Mouse (Mus musculus): ENCODE results near the gene Atp2c2. TPM values are rescaled to one million over a fixed set of nuclear protein-coding genes. Genes with fewer than 3 reads are reported as not detected.

Atp2c2 gene
- not detected in 2 replicates for total RNA-seq (2017)

DNA sequence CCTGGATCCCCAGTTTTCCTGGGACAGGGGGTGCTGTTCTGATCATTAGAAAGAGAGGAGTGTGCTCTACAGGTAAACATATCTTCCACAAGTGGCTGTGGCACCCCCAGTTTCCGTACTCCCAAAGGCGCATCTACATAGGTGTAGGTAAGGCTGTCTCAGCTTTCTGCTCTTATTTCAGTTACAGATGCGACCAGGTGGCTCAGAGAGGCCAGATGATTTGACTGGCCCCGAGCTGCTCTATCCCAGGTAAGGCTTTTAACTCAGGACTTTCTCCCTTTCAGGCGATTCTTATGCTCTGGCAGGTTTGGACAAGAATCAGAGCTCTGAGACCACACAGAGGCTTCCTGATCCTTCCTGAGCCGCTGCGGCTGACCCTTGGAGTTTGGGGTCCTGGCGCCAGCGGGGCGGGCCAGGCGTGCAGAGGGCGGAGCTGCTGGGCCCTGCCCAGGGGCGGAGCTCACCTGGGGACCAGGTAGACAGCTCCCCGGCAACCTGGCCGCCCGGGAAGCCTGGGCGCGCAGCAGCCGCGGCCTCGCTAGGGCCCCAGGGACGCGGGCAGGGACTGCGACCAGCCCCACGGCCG is at the start of gene Atp2c2:
Atp2c2 (plus strand) TSS at position 461 of the 586 bp plus-strand sequence.
- no peak for ATAC-seq (replicated peaks in 1 of 2; ENCODE audit: insufficient read depth in 1 of 2, low FRiP score in 2 of 2, low TSS enrichment in 1 of 2, low read depth in 1 of 2, poor library complexity in 2 of 2, severe bottlenecking in 2 of 2)

DNA sequence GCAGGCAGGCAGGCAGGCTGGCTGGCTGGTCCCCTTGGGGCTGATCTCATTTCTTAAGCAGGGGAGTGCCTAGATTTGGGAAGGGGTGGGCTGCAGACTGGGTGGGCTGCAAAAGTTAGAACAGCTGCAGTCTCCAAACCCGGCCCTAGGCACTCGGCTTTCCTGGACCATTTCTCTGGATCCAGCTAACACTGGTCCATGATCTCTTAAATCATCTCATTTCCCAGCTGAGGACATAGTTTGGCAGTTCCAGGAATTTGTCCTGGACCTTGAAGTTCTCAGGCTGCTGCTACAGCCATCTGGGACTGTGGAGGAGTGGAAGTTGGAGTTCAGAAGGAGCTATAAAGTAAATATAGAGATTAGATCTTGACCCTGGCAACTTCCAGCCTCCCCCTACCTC is 48.5 kb upstream of the Atp2c2 start:
- no peak for ATAC-seq (replicated peaks in 1 of 2; ENCODE audit: insufficient read depth in 1 of 2, low FRiP score in 2 of 2, low TSS enrichment in 1 of 2, low read depth in 1 of 2, poor library complexity in 2 of 2, severe bottlenecking in 2 of 2)

GRCm38 (mm10) chr8:119656709-119657464 is 42.9 kb upstream of the Atp2c2 start:
- ATAC-seq (replicated peaks in 1 of 2; ENCODE audit: insufficient read depth in 1 of 2, low FRiP score in 2 of 2, low TSS enrichment in 1 of 2, low read depth in 1 of 2, poor library complexity in 2 of 2, severe bottlenecking in 2 of 2), result peak in 1 of 2 experiments; percentile 46; a peak in 2 of 4 replicates

DNA sequence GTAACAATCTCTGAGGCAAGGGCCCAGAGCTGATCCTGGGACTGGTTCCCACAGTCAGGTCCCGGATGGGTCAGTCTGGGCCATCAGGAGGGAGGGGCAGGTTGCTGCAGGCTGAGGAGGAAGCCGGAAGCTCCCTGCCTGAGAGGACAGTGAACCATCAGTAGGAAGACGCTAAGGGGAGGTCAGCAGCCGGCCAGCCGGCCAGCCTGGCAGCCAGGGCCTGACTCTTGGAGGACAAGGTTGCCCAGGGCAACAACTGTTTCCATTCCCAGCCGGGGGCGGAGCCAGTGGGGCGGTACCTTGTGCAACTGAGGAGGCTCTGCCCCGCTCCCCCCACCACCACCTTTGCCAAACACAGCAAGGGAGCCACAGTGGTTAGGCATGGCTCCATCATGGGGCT is 38.7 kb upstream of the Atp2c2 start:
- no peak for ATAC-seq (replicated peaks in 1 of 2; ENCODE audit: insufficient read depth in 1 of 2, low FRiP score in 2 of 2, low TSS enrichment in 1 of 2, low read depth in 1 of 2, poor library complexity in 2 of 2, severe bottlenecking in 2 of 2)

GRCm38 (mm10) chr8:119661892-119662291 is 37.9 kb upstream of the Atp2c2 start:
- ATAC-seq (replicated peaks in 1 of 2; ENCODE audit: insufficient read depth in 1 of 2, low FRiP score in 2 of 2, low TSS enrichment in 1 of 2, low read depth in 1 of 2, poor library complexity in 2 of 2, severe bottlenecking in 2 of 2), result no peak

DNA sequence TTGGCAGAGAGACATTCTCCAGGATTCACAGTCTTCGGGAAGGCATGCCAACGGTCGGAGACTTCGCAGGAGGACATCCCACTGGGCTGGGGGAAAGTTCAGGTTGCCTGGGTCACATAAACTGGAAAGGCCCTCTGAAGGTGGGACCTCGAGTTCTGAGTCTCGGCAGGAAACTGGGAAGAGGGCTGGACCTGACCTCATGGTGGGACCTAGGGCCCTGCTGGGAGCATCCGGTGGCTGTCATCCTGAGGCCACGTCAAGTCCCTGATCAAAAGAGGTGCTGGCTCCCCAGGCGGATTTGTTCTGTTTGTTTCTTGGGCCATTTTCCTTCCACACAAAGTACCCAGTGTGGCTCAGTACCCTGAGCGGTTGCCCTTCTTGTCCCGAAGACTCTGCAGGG is 36.4 kb upstream of the Atp2c2 start:
- ATAC-seq (replicated peaks in 1 of 2; ENCODE audit: insufficient read depth in 1 of 2, low FRiP score in 2 of 2, low TSS enrichment in 1 of 2, low read depth in 1 of 2, poor library complexity in 2 of 2, severe bottlenecking in 2 of 2), result no peak

- no peak for ATAC-seq (replicated peaks in 1 of 2; ENCODE audit: insufficient read depth in 1 of 2, low FRiP score in 2 of 2, low TSS enrichment in 1 of 2, low read depth in 1 of 2, poor library complexity in 2 of 2, severe bottlenecking in 2 of 2)
Measured at GRCm38 (mm10) chr8:119665270-119665669, 34.5 kb upstream of the Atp2c2 start.

GRCm38 (mm10) chr8:119666219-119666951 is 33.4 kb upstream of the Atp2c2 start, which contains the start of gene Wfdc1:
Gene Wfdc1 (plus strand): TSS chr8:119666365.
- peak; percentile 27 to 55; a peak in 2 of 4 replicates for ATAC-seq (replicated peaks in 1 of 2; ENCODE audit: insufficient read depth in 1 of 2, low FRiP score in 2 of 2, low TSS enrichment in 1 of 2, low read depth in 1 of 2, poor library complexity in 2 of 2, severe bottlenecking in 2 of 2)

- ATAC-seq (replicated peaks in 1 of 2; ENCODE audit: insufficient read depth in 1 of 2, low FRiP score in 2 of 2, low TSS enrichment in 1 of 2, low read depth in 1 of 2, poor library complexity in 2 of 2, severe bottlenecking in 2 of 2), result no peak
Measured at GRCm38 (mm10) chr8:119668447-119668846, 31.4 kb upstream of the Atp2c2 start.

DNA sequence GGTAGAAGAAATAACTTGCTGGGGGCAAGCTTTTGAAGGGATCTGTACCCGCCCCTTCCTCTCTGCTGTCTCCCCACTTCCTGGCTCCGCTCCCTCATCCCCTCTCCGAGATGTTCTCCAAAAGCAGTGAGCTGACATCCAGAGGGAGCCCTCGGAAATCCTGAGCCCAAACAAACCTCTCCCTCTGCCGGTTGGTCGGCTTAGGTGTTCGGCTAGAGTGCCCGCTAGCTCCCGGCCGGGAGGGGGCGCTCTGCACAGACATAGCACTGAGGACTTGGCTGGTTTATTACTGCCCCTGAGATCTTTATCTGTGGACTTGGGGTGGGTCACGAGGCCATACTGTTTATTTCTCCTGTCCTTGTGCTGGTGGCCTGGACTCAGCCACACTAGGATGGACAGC is 30.5 kb upstream of the Atp2c2 start:
- ATAC-seq (replicated peaks in 1 of 2; ENCODE audit: insufficient read depth in 1 of 2, low FRiP score in 2 of 2, low TSS enrichment in 1 of 2, low read depth in 1 of 2, poor library complexity in 2 of 2, severe bottlenecking in 2 of 2), result 0 out of 4 replicates have a peak, but pooled peaks of 1 of the 2 experiments have one; percentile 20

DNA sequence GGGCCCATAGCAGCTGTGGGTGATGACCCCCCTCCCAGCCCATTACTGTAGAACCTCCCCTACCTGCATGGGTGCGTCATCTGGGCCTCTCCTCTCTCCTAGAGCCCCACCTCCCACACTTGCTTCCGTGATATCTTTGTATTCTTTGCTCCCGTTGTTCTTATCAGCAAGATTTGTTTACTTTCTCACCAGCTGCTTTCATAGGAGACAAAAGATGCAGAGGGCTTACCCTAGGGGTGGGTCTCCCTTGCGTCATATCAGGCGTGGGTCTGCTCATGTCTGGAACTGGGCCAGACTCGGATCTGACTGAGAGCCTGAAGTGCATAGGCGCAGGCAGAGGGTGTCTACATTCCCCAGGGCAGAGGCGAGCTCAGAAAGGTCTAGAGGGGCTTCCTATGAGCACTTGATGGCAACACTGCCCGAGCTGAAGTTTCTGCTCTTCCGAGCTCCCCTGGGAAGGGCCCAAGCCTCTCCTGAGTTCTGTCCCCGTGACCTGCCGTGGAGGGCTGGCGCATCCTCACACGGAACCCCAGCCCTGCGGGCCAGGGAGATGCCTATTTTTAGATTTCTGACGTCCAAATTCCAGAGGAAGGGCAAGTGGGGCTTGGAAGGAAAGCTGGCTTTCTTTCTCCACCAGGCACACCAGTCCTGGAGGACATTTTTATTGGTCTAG is 29.3 kb upstream of the Atp2c2 start:
- no peak for ATAC-seq (replicated peaks in 1 of 2; ENCODE audit: insufficient read depth in 1 of 2, low FRiP score in 2 of 2, low TSS enrichment in 1 of 2, low read depth in 1 of 2, poor library complexity in 2 of 2, severe bottlenecking in 2 of 2)

DNA sequence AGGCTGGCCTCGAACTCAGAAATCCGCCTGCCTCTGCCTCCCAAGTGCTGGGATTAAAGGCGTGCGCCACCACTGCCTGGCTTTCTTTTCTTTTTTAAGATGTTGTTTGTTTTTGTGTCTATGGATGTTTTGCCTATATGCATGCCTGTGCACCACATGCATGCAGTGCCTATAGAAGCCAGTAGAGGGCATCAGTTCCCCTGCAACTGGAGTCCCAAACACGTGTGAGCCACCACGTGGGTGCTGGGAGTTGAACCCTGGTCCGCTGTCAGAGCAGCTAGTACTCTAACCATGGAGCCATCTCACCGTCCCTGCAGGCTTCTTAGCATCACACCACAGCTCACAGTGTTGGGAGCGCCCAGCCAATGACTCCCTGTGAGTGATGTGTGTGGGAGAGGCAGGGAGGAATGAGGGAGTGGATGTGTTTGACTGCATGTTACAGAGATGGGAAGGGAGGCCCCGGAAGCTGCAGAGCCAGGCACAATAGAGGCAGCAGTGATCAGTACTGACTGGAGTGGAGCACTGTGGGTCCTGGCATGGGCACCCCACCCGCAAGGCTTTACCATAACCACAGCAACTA is 25.7 kb upstream of the Atp2c2 start:
- ATAC-seq (replicated peaks in 1 of 2; ENCODE audit: insufficient read depth in 1 of 2, low FRiP score in 2 of 2, low TSS enrichment in 1 of 2, low read depth in 1 of 2, poor library complexity in 2 of 2, severe bottlenecking in 2 of 2), result no peak

DNA sequence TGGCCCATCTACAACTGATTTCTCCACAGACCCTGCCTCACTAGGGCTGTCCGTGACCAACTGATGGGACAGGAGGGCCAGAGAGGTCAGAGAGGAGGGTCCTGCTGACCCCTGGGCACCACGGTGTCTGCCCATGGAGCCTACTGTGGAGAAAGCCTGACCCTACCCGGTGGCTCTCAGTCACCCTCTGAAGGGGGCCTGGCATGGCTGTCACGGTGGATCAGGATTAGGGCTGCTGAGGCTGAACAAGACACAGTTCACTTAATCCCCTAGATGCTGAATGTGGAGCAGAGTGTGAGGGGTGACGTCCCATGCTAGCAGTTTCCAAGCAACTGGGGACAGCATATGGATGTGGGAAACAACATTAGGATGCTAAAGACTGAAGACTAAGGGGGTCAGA is 24.4 kb upstream of the Atp2c2 start:
- ATAC-seq (replicated peaks in 1 of 2; ENCODE audit: insufficient read depth in 1 of 2, low FRiP score in 2 of 2, low TSS enrichment in 1 of 2, low read depth in 1 of 2, poor library complexity in 2 of 2, severe bottlenecking in 2 of 2), result no peak

DNA sequence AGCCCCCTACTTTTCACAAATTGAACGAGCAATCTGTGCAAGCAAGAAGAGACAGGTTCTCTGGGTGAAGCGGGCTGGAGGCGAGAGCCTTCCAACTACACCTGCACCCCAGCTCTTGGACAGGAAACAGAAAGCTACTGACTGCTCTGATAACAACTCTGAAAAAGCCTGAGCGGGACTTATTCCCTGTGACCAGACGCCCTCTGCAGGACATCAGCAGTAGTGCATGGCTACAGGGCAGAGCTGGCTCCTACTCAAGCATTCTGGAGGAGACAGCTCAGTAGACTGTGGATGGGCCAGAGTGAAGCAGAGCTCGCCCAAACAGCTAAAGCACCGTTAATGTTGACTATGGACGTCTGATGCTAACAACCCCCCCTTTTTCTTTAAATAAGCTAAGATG is 23.4 kb upstream of the Atp2c2 start:
- ATAC-seq (replicated peaks in 1 of 2; ENCODE audit: insufficient read depth in 1 of 2, low FRiP score in 2 of 2, low TSS enrichment in 1 of 2, low read depth in 1 of 2, poor library complexity in 2 of 2, severe bottlenecking in 2 of 2), result peak; percentile 78 to 88

GRCm38 (mm10) chr8:119678138-119678843 is 21.5 kb upstream of the Atp2c2 start:
- no peak for ATAC-seq (replicated peaks in 1 of 2; ENCODE audit: insufficient read depth in 1 of 2, low FRiP score in 2 of 2, low TSS enrichment in 1 of 2, low read depth in 1 of 2, poor library complexity in 2 of 2, severe bottlenecking in 2 of 2)

GRCm38 (mm10) chr8:119679184-119679583 is 20.6 kb upstream of the Atp2c2 start:
- ATAC-seq (replicated peaks in 1 of 2; ENCODE audit: insufficient read depth in 1 of 2, low FRiP score in 2 of 2, low TSS enrichment in 1 of 2, low read depth in 1 of 2, poor library complexity in 2 of 2, severe bottlenecking in 2 of 2), result no peak

- no peak for ATAC-seq (replicated peaks in 1 of 2; ENCODE audit: insufficient read depth in 1 of 2, low FRiP score in 2 of 2, low TSS enrichment in 1 of 2, low read depth in 1 of 2, poor library complexity in 2 of 2, severe bottlenecking in 2 of 2)
Measured at GRCm38 (mm10) chr8:119690602-119691001, 9.2 kb upstream of the Atp2c2 start.

Data from hematopoietic stem cell, adult 5-6 weeks (primary cell).